Mouse (Mus musculus) myocyte (in vitro differentiated cells): ENCODE data around the gene Mrpl43. TPM values are rescaled to one million over a fixed set of nuclear protein-coding genes. Genes with fewer than 3 reads are reported as not detected.

ENCODE experiments used
- H3K27me3 ChIP-seq: one replicate; pipeline ENCODE4 v1.6.1; 2011; ENCODE audit not compliant: control insufficient read depth, insufficient read depth, insufficient read length
- H3K36me3 ChIP-seq: one replicate; pipeline ENCODE4 v1.6.1; 2011; ENCODE audit not compliant: control insufficient read depth, insufficient read depth
- H3K4me2 ChIP-seq: one replicate; pipeline ENCODE4 v1.6.1; 2011; ENCODE audit warnings: low read depth, control low read depth
- H3K4me3 ChIP-seq: one replicate; pipeline ENCODE4 v1.5.1; 2011; ENCODE audit warnings: mild to moderate bottlenecking, control low read depth, moderate library complexity
- H3K79me2 ChIP-seq: one replicate; pipeline ENCODE4 v1.6.1; 2011; ENCODE audit not compliant: control insufficient read depth, insufficient read depth
- H3ac ChIP-seq: one replicate; pipeline ENCODE4 v1.6.1; 2011; ENCODE audit not compliant: control insufficient read depth, insufficient read length
- CEBPB ChIP-seq: IDR thresholded peaks from 2 replicates; pipeline ENCODE4 v1.6.1; 2011; ENCODE audit warnings: mild to moderate bottlenecking, moderate library complexity; ENCODE audit not compliant: poor library complexity, insufficient read depth, severe bottlenecking
- E2F4 ChIP-seq: IDR thresholded peaks from one replicate; pipeline ENCODE4 v1.6.1; 2011; ENCODE audit warnings: mild to moderate bottlenecking, control low read depth, moderate library complexity; ENCODE audit not compliant: insufficient read depth
- MAX ChIP-seq: IDR thresholded peaks from one replicate; pipeline ENCODE4 v1.6.1; 2011; ENCODE audit warnings: low read depth, mild to moderate bottlenecking, control low read depth
- MYOD1 ChIP-seq, 3 experiments: IDR thresholded peaks; one replicate each; pipeline ENCODE4 v1.6.1; 2011; ENCODE audit warnings: control low read depth in 2 of 3, low read depth in 2 of 3, mild to moderate bottlenecking in 2 of 3, moderate library complexity in 1 of 3; ENCODE audit not compliant: insufficient read length in 2 of 3, control insufficient read depth in 1 of 3
- MYOG ChIP-seq, 3 experiments: IDR thresholded peaks; one replicate each; pipeline ENCODE4 v1.6.1; 2011; ENCODE audit warnings: control low read depth in 2 of 3, low read depth in 2 of 3, mild to moderate bottlenecking in 2 of 3; ENCODE audit not compliant: insufficient read length in 2 of 3, control insufficient read depth in 1 of 3, insufficient read depth in 1 of 3
- POLR2A ChIP-seq: IDR thresholded peaks from one replicate; pipeline ENCODE4 v1.6.1; 2011; ENCODE audit warnings: low read depth, mild to moderate bottlenecking, control low read depth, moderate library complexity; ENCODE audit not compliant: insufficient read length
- POLR2AphosphoS2 ChIP-seq: IDR thresholded peaks from one replicate; pipeline ENCODE4 v1.6.1; 2011; ENCODE audit warnings: low read depth, control low read depth; ENCODE audit not compliant: insufficient read length
- REST ChIP-seq: IDR thresholded peaks from one replicate; pipeline ENCODE4 v1.6.1; 2011; ENCODE audit warnings: mild to moderate bottlenecking, control low read depth, moderate library complexity; ENCODE audit not compliant: insufficient read depth, insufficient read length
- SRF ChIP-seq: IDR thresholded peaks from one replicate; pipeline ENCODE4 v1.6.1; 2011; ENCODE audit warnings: low read depth; ENCODE audit not compliant: control insufficient read depth, insufficient read length
- TCF12 ChIP-seq: IDR thresholded peaks from one replicate; pipeline ENCODE4 v1.6.1; 2011; ENCODE audit warnings: mild to moderate bottlenecking, control low read depth; ENCODE audit not compliant: poor library complexity, insufficient read depth, severe bottlenecking
- TCF3 ChIP-seq: IDR thresholded peaks from one replicate; pipeline ENCODE4 v1.6.1; 2011; ENCODE audit warnings: low read depth, control low read depth; ENCODE audit not compliant: insufficient read length
- USF1 ChIP-seq: IDR thresholded peaks from one replicate; pipeline ENCODE4 v1.6.1; 2011; ENCODE audit warnings: low read depth, mild to moderate bottlenecking, control low read depth, moderate library complexity
- polyA plus RNA-seq: library from polyadenylated mRNA; unstranded; fragments of >200 nt; fragmentation: generic; extraction: Trizol; gene quantifications from one replicate; pipeline ENCODE4 v1.2.1, GENCODE M21; 2012; ENCODE audit warnings: missing spikeins

Gene Mrpl43
- polyA plus RNA-seq = 81.3 TPM

GRCm38 (mm10) chr19:45005957-45006712 is at the start of gene Mrpl43:
Gene Mrpl43 (minus strand): TSS chr19:45006442.
- Histone ChIP-seq H3K27me3 (no peaks in the 10 kb centered on the region), H3K4me3 (peak within 1 kb of the TSS; percentile 97), H3K79me2 (peaks cover 22% of the 10 kb centered on the region), H3K4me2 (peak within 1 kb of the TSS; percentile 95), H3K36me3 (no peaks in the 10 kb centered on the region), H3ac (peak within 1 kb of the TSS; percentile 87)
- peak; percentile 59 for TF ChIP-seq USF1
- TF ChIP-seq TCF12 = no peak
- TF ChIP-seq POLR2AphosphoS2 = no peak
- peak; percentile 53 for TF ChIP-seq E2F4
- peak; percentile 76 for TF ChIP-seq MAX
- TF ChIP-seq MYOD1 (IDR thresholded peaks at IDR 0.05; ENCODE audit: control insufficient read depth in 1 of 3, insufficient read length in 2 of 3, low read depth in 2 of 3) = peak in 1 of 3 experiments; percentile 37
- peak in 1 of 3 experiments; percentile 27 for TF ChIP-seq MYOG (IDR thresholded peaks at IDR 0.05; ENCODE audit: control insufficient read depth in 1 of 3, insufficient read depth in 1 of 3, insufficient read length in 2 of 3, low read depth in 2 of 3)
- no peak for TF ChIP-seq TCF3
- peak; percentile 18 for TF ChIP-seq SRF
- TF ChIP-seq POLR2A = peak; percentile 62
- no peak for TF ChIP-seq CEBPB
- TF ChIP-seq REST = no peak

- Histone ChIP-seq H3K4me2 (peak overlapping the region; percentile 80), H3K36me3 (peaks cover 9% of the 10 kb centered on the region), H3ac (no peak overlapping the region), H3K27me3 (no peaks in the 10 kb centered on the region), H3K4me3 (no peak overlapping the region), H3K79me2 (peaks cover 4% of the 10 kb centered on the region)
- peak; percentile 73 for TF ChIP-seq POLR2AphosphoS2
- TF ChIP-seq POLR2A = peak; percentile 34
- no peak for TF ChIP-seq CEBPB
These were observed 48.8 kb upstream of the Mrpl43 start for GRCm38 (mm10) chr19:45054892-45055690.

- H3K4me2 ChIP-seq = no peak overlapping the region
- peaks cover 21% of the 10 kb centered on the region for H3K36me3 ChIP-seq
- peaks cover 20% of the 10 kb centered on the region for H3K79me2 ChIP-seq
- no peak overlapping the region for H3K4me3 ChIP-seq
- no peak overlapping the region for H3ac ChIP-seq
- H3K27me3 ChIP-seq = no peaks in the 10 kb centered on the region
- TF ChIP-seq POLR2A (no peak), MAX (no peak)
These were observed 47.2 kb upstream of the Mrpl43 start for GRCm38 (mm10) chr19:45053451-45053850.

- Histone ChIP-seq H3K79me2 (peaks cover 22% of the 10 kb centered on the region), H3K27me3 (no peaks in the 10 kb centered on the region), H3K4me2 (peak overlapping the region; percentile 90), H3K4me3 (peak overlapping the region; percentile 59), H3K36me3 (peaks cover 21% of the 10 kb centered on the region), H3ac (no peak overlapping the region)
- TF ChIP-seq TCF12 = no peak
- peak; percentile 30 for TF ChIP-seq POLR2AphosphoS2
These were observed 43.3 kb upstream of the Mrpl43 start for GRCm38 (mm10) chr19:45049523-45049922.

- no peaks in the 10 kb centered on the region for H3K27me3 ChIP-seq
- H3K4me2 ChIP-seq = peak overlapping the region; percentile 90
- peak overlapping the region; percentile 26 for H3ac ChIP-seq
- peaks cover 22% of the 10 kb centered on the region for H3K79me2 ChIP-seq
- TF ChIP-seq MYOG (IDR thresholded peaks at IDR 0.05; ENCODE audit: control insufficient read depth in 1 of 3, insufficient read depth in 1 of 3, insufficient read length in 2 of 3, low read depth in 2 of 3) = no peak
- TF ChIP-seq CEBPB = no peak
- TF ChIP-seq SRF = no peak
- no peak for TF ChIP-seq TCF3
- TF ChIP-seq POLR2AphosphoS2 = no peak
- no peak for TF ChIP-seq POLR2A
- TF ChIP-seq REST = no peak
- no peak for TF ChIP-seq E2F4
- peak overlapping the region; percentile 59 for H3K4me3 ChIP-seq
- H3K36me3 ChIP-seq = peaks cover 21% of the 10 kb centered on the region
These were observed 42.6 kb upstream of the Mrpl43 start for GRCm38 (mm10) chr19:45048644-45049365.
